ENCODE assay signal across 21 mouse cellular contexts in the genomic region with DNA sequence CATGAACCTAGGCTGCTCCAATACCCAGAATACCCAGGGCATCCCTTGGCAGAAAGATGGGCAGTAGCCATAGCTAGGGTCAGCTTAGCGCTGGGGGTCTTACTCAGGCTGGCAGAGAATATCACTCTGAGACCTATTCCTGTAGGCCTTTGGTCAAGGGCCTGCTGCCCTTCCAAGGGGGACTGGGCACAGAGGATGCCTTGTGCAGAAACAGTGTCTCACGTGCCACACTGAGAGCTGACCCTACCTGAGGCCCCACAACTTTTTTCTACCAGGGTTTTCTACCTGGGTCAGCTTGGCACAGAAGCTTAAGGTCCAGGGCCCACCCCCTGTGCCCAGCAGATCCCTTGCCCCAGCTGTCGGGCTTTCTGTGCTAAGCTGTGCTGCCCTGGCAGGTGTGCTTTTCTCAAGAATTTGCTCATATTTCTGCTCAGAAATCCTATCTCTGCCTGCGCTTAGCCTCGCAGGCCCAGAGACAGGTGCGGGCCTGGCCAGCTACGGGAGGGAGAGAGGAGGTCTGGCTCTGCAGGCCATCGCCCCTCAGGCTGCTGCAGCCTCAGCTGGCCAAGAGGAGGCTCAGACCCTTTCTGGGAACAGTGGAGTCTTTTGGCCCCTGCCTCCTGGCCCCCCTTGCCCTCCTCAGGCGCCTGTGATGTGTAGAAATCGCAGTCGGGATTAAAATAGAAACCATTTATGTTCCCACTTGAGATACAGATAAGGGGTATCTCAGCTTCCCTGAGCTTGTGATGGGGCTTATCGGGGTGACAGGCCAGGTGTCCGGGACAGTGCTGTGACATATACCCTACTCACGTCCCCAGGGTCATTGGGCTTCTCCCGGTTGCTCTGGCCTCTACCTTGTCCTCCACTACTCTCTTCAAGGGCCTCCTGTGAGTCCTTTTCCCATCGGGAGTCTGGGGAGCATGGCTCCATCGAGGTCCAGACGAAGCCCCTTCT. TPM values are rescaled to one million over a fixed set of nuclear protein-coding genes. Genes with fewer than 3 reads are reported as not detected.
DNase-seq lines count a peak whose midpoint lies in the region; ATAC-seq and TF ChIP-seq lines count a peak whose summit lies in the region.
"Had no signal": no experiment of that assay in that cellular context is flagged by ENCODE, and none has a peak within 500 bp of the region (broad histone marks: within the 10 kb centered on the region; RNA-seq: fewer than 3 reads in every experiment).

No protein-coding gene starts in this region.

- 0 out of 2 replicates have a peak overlapping the region, but pooled peaks have one; percentile 19 for H3K27ac ChIP-seq in forebrain, embryonic 12.5 days
- no peak overlapping the region; the same call in 1 of the 2 replicates for H3K27ac ChIP-seq in forebrain, embryonic 16.5 days (ENCODE audit: low read length)
- peak overlapping the region; percentile 97 for H3K27ac ChIP-seq in lung, postnatal 0 days (ENCODE audit: low read length)
- H3K27ac ChIP-seq in heart, embryonic 11.5 days (ENCODE audit: low read depth, low read length): peak overlapping the region; percentile 97
- H3K27ac ChIP-seq: gastrocnemius, adult 2 months had no signal

- no peak for DNase-seq in lung, postnatal 0 days (ENCODE audit: low spot score)
- DNase-seq in lung, postnatal 14 days: no peak
- DNase-seq in heart, postnatal 14 days: peak; percentile 40 to 44
- DNase-seq in ovary, adult 18-20 months (ENCODE audit: low spot score): no peak
- DNase-seq in ovary, postnatal 10 days (ENCODE audit: low spot score): no peak
- DNase-seq: adrenal gland, adult 2 months; cerebellum, adult 9-11 months; gastrocnemius, adult 2 months; kidney, adult 9 months; kidney, postnatal 36 days; layer of hippocampus, adult 9-11 months; retina, postnatal 1 day; right cerebral cortex, postnatal 4 days had no signal

- H3K27me3 ChIP-seq in forebrain, embryonic 12.5 days: 0 out of 2 replicates have a peak, but pooled peaks cover 5% of the 10 kb centered on the region
- H3K27me3 ChIP-seq in forebrain, embryonic 16.5 days (replicated peaks; ENCODE audit: control insufficient read depth, insufficient read depth, low read length): no peaks in the 10 kb centered on the region
- H3K27me3 ChIP-seq in lung, postnatal 0 days (replicated peaks; ENCODE audit: insufficient read depth, low read length): no peaks in the 10 kb centered on the region
- no peaks in the 10 kb centered on the region for H3K27me3 ChIP-seq in heart, embryonic 11.5 days (ENCODE audit: control insufficient read depth, insufficient read depth, low read length)
- H3K27me3 ChIP-seq: CH12.LX; lung, embryonic 15.5 days; neural tube, embryonic 15.5 days had no signal

- H3K4me2 ChIP-seq in forebrain, embryonic 12.5 days: no peak overlapping the region
- no peak overlapping the region for H3K4me2 ChIP-seq in forebrain, embryonic 16.5 days (ENCODE audit: low read length)
- H3K4me2 ChIP-seq in lung, postnatal 0 days (replicated peaks; ENCODE audit: low read depth, low read length): no peak overlapping the region
- H3K4me2 ChIP-seq in heart, embryonic 11.5 days: no peak overlapping the region; the same call in 1 of the 2 replicates
- H3K4me2 ChIP-seq: liver, embryonic 11.5 days; lung, embryonic 15.5 days; neural tube, embryonic 15.5 days had no signal

- H3K36me3 ChIP-seq in forebrain, embryonic 12.5 days (replicated peaks): peaks cover 61% of the 10 kb centered on the region
- H3K36me3 ChIP-seq in forebrain, embryonic 16.5 days (ENCODE audit: control insufficient read depth, insufficient read depth): peaks cover 37% of the 10 kb centered on the region
- peaks cover 15% of the 10 kb centered on the region; the same call in 1 of the 2 replicates for H3K36me3 ChIP-seq in lung, postnatal 0 days (ENCODE audit: insufficient read depth, low read length)
- H3K36me3 ChIP-seq in heart, embryonic 11.5 days (ENCODE audit: control insufficient read depth, insufficient read depth, low read length): peaks cover 31% of the 10 kb centered on the region

- no peak for TF ChIP-seq EP300 in lung, postnatal 0 days (IDR thresholded peaks at IDR 0.05)

- intact Hi-C loops in heart, postnatal 14 days (cut with DNase I): no loop called here

- H3K4me3 ChIP-seq in forebrain, embryonic 12.5 days (replicated peaks): no peak overlapping the region
- no peak overlapping the region for H3K4me3 ChIP-seq in forebrain, embryonic 16.5 days (replicated peaks; ENCODE audit: low read length)
- H3K4me3 ChIP-seq in lung, postnatal 0 days (ENCODE audit: low read depth, low read length): no peak overlapping the region
- no peak overlapping the region for H3K4me3 ChIP-seq in heart, embryonic 11.5 days (ENCODE audit: low read depth, low read length)
- H3K4me3 ChIP-seq: gastrocnemius, adult 2 months; lung, embryonic 15.5 days; neural tube, embryonic 15.5 days had no signal

- H3K9me3 ChIP-seq in forebrain, embryonic 12.5 days: no peaks in the 10 kb centered on the region
- no peaks in the 10 kb centered on the region for H3K9me3 ChIP-seq in forebrain, embryonic 16.5 days (ENCODE audit: control insufficient read depth, low read length)
- no peaks in the 10 kb centered on the region for H3K9me3 ChIP-seq in lung, postnatal 0 days (ENCODE audit: low read length)
- no peaks in the 10 kb centered on the region for H3K9me3 ChIP-seq in heart, embryonic 11.5 days (replicated peaks; ENCODE audit: control insufficient read depth, low read length)
- H3K9me3 ChIP-seq: lung, embryonic 15.5 days; neural tube, embryonic 15.5 days had no signal

- peaks cover 41% of the 10 kb centered on the region for H3K4me1 ChIP-seq in forebrain, embryonic 12.5 days
- H3K4me1 ChIP-seq in forebrain, embryonic 16.5 days (replicated peaks; ENCODE audit: control insufficient read depth, insufficient read depth, low read length): peaks cover 32% of the 10 kb centered on the region
- H3K4me1 ChIP-seq in lung, postnatal 0 days (ENCODE audit: insufficient read depth, low read depth, low read length): peaks cover 27% of the 10 kb centered on the region
- peaks cover 70% of the 10 kb centered on the region for H3K4me1 ChIP-seq in heart, embryonic 11.5 days (ENCODE audit: control insufficient read depth, insufficient read depth, low read length)

- H3K9ac ChIP-seq in forebrain, embryonic 12.5 days: no peak overlapping the region
- no peak overlapping the region for H3K9ac ChIP-seq in forebrain, embryonic 16.5 days (replicated peaks; ENCODE audit: low read depth, low read length)
- H3K9ac ChIP-seq in lung, postnatal 0 days (replicated peaks; ENCODE audit: low read depth): no peak overlapping the region
- peak overlapping the region; percentile 23; the same call in 1 of the 2 replicates for H3K9ac ChIP-seq in heart, embryonic 11.5 days (ENCODE audit: low read depth, low read length)
- H3K9ac ChIP-seq: lung, embryonic 15.5 days; neural tube, embryonic 15.5 days had no signal

- no peak for TF ChIP-seq CTCF in lung, postnatal 0 days (IDR thresholded peaks at IDR 0.05)

- ATAC-seq in forebrain, embryonic 12.5 days (ENCODE audit: low FRiP score): no peak
- no peak for ATAC-seq in forebrain, embryonic 16.5 days
- no peak for ATAC-seq in lung, postnatal 0 days
- peak; percentile 8; the same call in 1 of the 2 replicates for ATAC-seq in heart, embryonic 11.5 days (replicated peaks; ENCODE audit: insufficient number of reproducible peaks, low FRiP score, low TSS enrichment)

- 89% methylated on average over 18 of the region's 18 CpGs for WGBS in forebrain, embryonic 12.5 days
- WGBS in forebrain, embryonic 16.5 days: 88% methylated on average over 18 of the region's 18 CpGs
- 72% methylated on average over 18 of the region's 18 CpGs for WGBS in lung, postnatal 0 days
- WGBS in heart, embryonic 11.5 days (ENCODE audit: insufficient replicate concordance): 49% methylated on average over 18 of the region's 18 CpGs

RNA-seq across cellular contexts. Expression of a gene that starts 2.5 kb away (rescaled TPM):
- 223 and 227 TPM in 2 replicates for polyA plus RNA-seq in forebrain, embryonic 12.5 days (2016; fragmentation: Nextera tagmentation; extraction: Ambion mirVana)
- polyA plus RNA-seq in forebrain, embryonic 16.5 days (2015; fragmentation: Nextera tagmentation; extraction: Ambion mirVana): 426 and 444 TPM in 2 replicates
- 1,357 and 1,498 TPM in 2 replicates for polyA plus RNA-seq in lung, postnatal 0 days (2015; fragmentation: Nextera tagmentation; extraction: Ambion mirVana)
- 1,118 and 1,169 TPM in 2 replicates for polyA plus RNA-seq in heart, embryonic 11.5 days (2014; fragmentation: Nextera tagmentation; extraction: Ambion mirVana)
- total RNA-seq in heart, postnatal 14 days (2021): 1,000 to 10,000 TPM; 1,350 to 1,351 TPM

RNA-seq across cellular contexts. Expression of a gene that starts 8.6 kb away (rescaled TPM):
- 48.5 and 62.0 TPM in 2 replicates for polyA plus RNA-seq in forebrain, embryonic 12.5 days (2016; fragmentation: Nextera tagmentation; extraction: Ambion mirVana)
- 30.6 and 35.2 TPM in 2 replicates for polyA plus RNA-seq in forebrain, embryonic 16.5 days (2015; fragmentation: Nextera tagmentation; extraction: Ambion mirVana)
- 1,321 and 1,744 TPM in 2 replicates for polyA plus RNA-seq in lung, postnatal 0 days (2015; fragmentation: Nextera tagmentation; extraction: Ambion mirVana)
- polyA plus RNA-seq in heart, embryonic 11.5 days (2014; fragmentation: Nextera tagmentation; extraction: Ambion mirVana): 525 and 533 TPM in 2 replicates
- 100 to 1,000 TPM; 198 to 224 TPM for total RNA-seq in heart, postnatal 14 days (2021)

RNA-seq across cellular contexts. Expression of a gene that starts 18.7 kb away (rescaled TPM):
- polyA plus RNA-seq in forebrain, embryonic 12.5 days (2016; fragmentation: Nextera tagmentation; extraction: Ambion mirVana): 48.3 and 49.6 TPM in 2 replicates
- 20.2 and 21.5 TPM in 2 replicates for polyA plus RNA-seq in forebrain, embryonic 16.5 days (2015; fragmentation: Nextera tagmentation; extraction: Ambion mirVana)
- polyA plus RNA-seq in lung, postnatal 0 days (2015; fragmentation: Nextera tagmentation; extraction: Ambion mirVana): 2.5 and 2.6 TPM in 2 replicates
- polyA plus RNA-seq in heart, embryonic 11.5 days (2014; fragmentation: Nextera tagmentation; extraction: Ambion mirVana): 15.8 and 16.6 TPM in 2 replicates
- total RNA-seq in heart, postnatal 14 days (2021): 1 to 10 TPM; 1.1 to 2.1 TPM
- total RNA-seq: gastrocnemius, adult 2 months had no signal

RNA-seq across cellular contexts. Expression of a gene that starts 39.5 kb away (rescaled TPM):
- 22.2 and 22.7 TPM in 2 replicates for polyA plus RNA-seq in forebrain, embryonic 12.5 days (2016; fragmentation: Nextera tagmentation; extraction: Ambion mirVana)
- polyA plus RNA-seq in forebrain, embryonic 16.5 days (2015; fragmentation: Nextera tagmentation; extraction: Ambion mirVana): 15.6 and 17.2 TPM in 2 replicates
- polyA plus RNA-seq in lung, postnatal 0 days (2015; fragmentation: Nextera tagmentation; extraction: Ambion mirVana): 10.5 and 12.2 TPM in 2 replicates
- polyA plus RNA-seq in heart, embryonic 11.5 days (2014; fragmentation: Nextera tagmentation; extraction: Ambion mirVana): 12.3 and 14.7 TPM in 2 replicates
- 10 to 100 TPM; 45.1 to 46.8 TPM for total RNA-seq in heart, postnatal 14 days (2021)

RNA-seq across cellular contexts. Expression of a gene that starts 48.2 kb away (rescaled TPM):
- polyA plus RNA-seq in forebrain, embryonic 12.5 days (2016; fragmentation: Nextera tagmentation; extraction: Ambion mirVana): 21.6 and 21.9 TPM in 2 replicates
- 38.8 and 46.9 TPM in 2 replicates for polyA plus RNA-seq in forebrain, embryonic 16.5 days (2015; fragmentation: Nextera tagmentation; extraction: Ambion mirVana)
- 1.2 TPM in 2 replicates for polyA plus RNA-seq in lung, postnatal 0 days (2015; fragmentation: Nextera tagmentation; extraction: Ambion mirVana)
- 1.00 and 1.5 TPM in 2 replicates for polyA plus RNA-seq in heart, embryonic 11.5 days (2014; fragmentation: Nextera tagmentation; extraction: Ambion mirVana)
- under 1 TPM; 0.29 to 0.59 TPM for total RNA-seq in heart, postnatal 14 days (2021)
- total RNA-seq: CH12.LX; gastrocnemius, adult 2 months; heart, postnatal 36 days had no signal

Comparison
In these comparisons a context has a peak if more than half of its experiments do, and no peak if none do; other contexts are left out.
1. DNase-seq: peak in heart, postnatal 14 days (2 of 2); none in lung, postnatal 0 days (single experiment), lung, postnatal 14 days (single experiment), ovary, adult 18-20 months (single experiment) and ovary, postnatal 10 days (single experiment).